Mouse (Mus musculus) myocyte (in vitro differentiated cells): ENCODE data around the gene Nt5c.

Experiments used
- E2F4 ChIP-seq: IDR thresholded peaks from one replicate; pipeline ENCODE4 v1.6.1; 2011; ENCODE audit warnings: mild to moderate bottlenecking, control low read depth, moderate library complexity; ENCODE audit not compliant: insufficient read depth
- MAX ChIP-seq: IDR thresholded peaks from one replicate; pipeline ENCODE4 v1.6.1; 2011; ENCODE audit warnings: low read depth, mild to moderate bottlenecking, control low read depth
- MYOG ChIP-seq, 3 experiments: IDR thresholded peaks; one replicate each; pipeline ENCODE4 v1.6.1; 2011; ENCODE audit warnings: control low read depth in 2 of 3, low read depth in 2 of 3, mild to moderate bottlenecking in 2 of 3; ENCODE audit not compliant: insufficient read length in 2 of 3, control insufficient read depth in 1 of 3, insufficient read depth in 1 of 3
- POLR2A ChIP-seq: IDR thresholded peaks from one replicate; pipeline ENCODE4 v1.6.1; 2011; ENCODE audit warnings: low read depth, mild to moderate bottlenecking, control low read depth, moderate library complexity; ENCODE audit not compliant: insufficient read length
- REST ChIP-seq: IDR thresholded peaks from one replicate; pipeline ENCODE4 v1.6.1; 2011; ENCODE audit warnings: mild to moderate bottlenecking, control low read depth, moderate library complexity; ENCODE audit not compliant: insufficient read depth, insufficient read length
- TCF12 ChIP-seq: IDR thresholded peaks from one replicate; pipeline ENCODE4 v1.6.1; 2011; ENCODE audit warnings: mild to moderate bottlenecking, control low read depth; ENCODE audit not compliant: poor library complexity, insufficient read depth, severe bottlenecking

GRCm38 (mm10) chr11:115475758-115476237 is 15.9 kb downstream of the Nt5c start:
- TF ChIP-seq MYOG (IDR thresholded peaks at IDR 0.05; ENCODE audit: control insufficient read depth in 1 of 3, insufficient read depth in 1 of 3, insufficient read length in 2 of 3, low read depth in 2 of 3) (no peak), POLR2A (no peak), E2F4 (no peak), REST (no peak), MAX (no peak), TCF12 (no peak)
